Mouse (Mus musculus): ENCODE data around the gene Agxt2. TPM values are rescaled to one million over a fixed set of nuclear protein-coding genes. Genes with fewer than 3 reads are reported as not detected.

The Agxt2 gene
- polyA plus RNA-seq, 1 experiment from 2014 or later, result 0.98 TPM

GRCm38 (mm10) chr15:10375404-10375803 lies 17.1 kb downstream of the Agxt2 start:
- Histone ChIP-seq H3K4me3 (replicated peaks; ENCODE audit: low read length) (no peak overlapping the region), H3K4me2 (ENCODE audit: low read depth, low read length) (no peak overlapping the region), H3K9ac (ENCODE audit: low read length) (no peak overlapping the region), H3K36me3 (ENCODE audit: control insufficient read depth, insufficient read depth, low read length) (no peaks in the 10 kb centered on the region), H3K4me1 (ENCODE audit: control insufficient read depth, insufficient read depth, low read length) (no peaks in the 10 kb centered on the region), H3K27ac (ENCODE audit: low read length) (no peak overlapping the region), H3K27me3 (ENCODE audit: control insufficient read depth, insufficient read depth, low read length) (no peaks in the 10 kb centered on the region), H3K9me3 (replicated peaks; ENCODE audit: control insufficient read depth, low read length) (no peaks in the 10 kb centered on the region)
- WGBS, result 46% methylated on average over 3 of the region's 3 CpGs
- ATAC-seq (ENCODE audit: insufficient read depth, low FRiP score), result no peak

GRCm38 (mm10) chr15:10378338-10378959 lies 20.1 kb downstream of the Agxt2 start:
- ATAC-seq (ENCODE audit: insufficient read depth, low FRiP score), result no peak
- no peak overlapping the region for H3K27ac ChIP-seq (ENCODE audit: low read length)
- no peaks in the 10 kb centered on the region for H3K27me3 ChIP-seq (ENCODE audit: control insufficient read depth, insufficient read depth, low read length)
- no peaks in the 10 kb centered on the region for H3K9me3 ChIP-seq (replicated peaks; ENCODE audit: control insufficient read depth, low read length)
- WGBS, result 82% methylated on average over 4 of the region's 4 CpGs
- no peak overlapping the region for H3K4me2 ChIP-seq (ENCODE audit: low read depth, low read length)
- no peaks in the 10 kb centered on the region for H3K36me3 ChIP-seq (ENCODE audit: control insufficient read depth, insufficient read depth, low read length)
- H3K4me1 ChIP-seq (ENCODE audit: control insufficient read depth, insufficient read depth, low read length), result no peaks in the 10 kb centered on the region
- no peak overlapping the region for H3K4me3 ChIP-seq (replicated peaks; ENCODE audit: low read length)
- H3K9ac ChIP-seq (ENCODE audit: low read length), result no peak overlapping the region

GRCm38 (mm10) chr15:10379757-10380458 lies 21.6 kb downstream of the Agxt2 start:
- WGBS, result 77% methylated on average over 3 of the region's 3 CpGs

GRCm38 (mm10) chr15:10387263-10387662 lies 28.9 kb downstream of the Agxt2 start:
- Histone ChIP-seq H3K27ac (ENCODE audit: low read length) (no peak overlapping the region), H3K36me3 (ENCODE audit: control insufficient read depth, insufficient read depth, low read length) (no peaks in the 10 kb centered on the region), H3K4me2 (ENCODE audit: low read depth, low read length) (no peak overlapping the region), H3K4me1 (ENCODE audit: control insufficient read depth, insufficient read depth, low read length) (no peaks in the 10 kb centered on the region), H3K4me3 (replicated peaks; ENCODE audit: low read length) (no peak overlapping the region), H3K9me3 (replicated peaks; ENCODE audit: control insufficient read depth, low read length) (no peaks in the 10 kb centered on the region), H3K9ac (ENCODE audit: low read length) (no peak overlapping the region), H3K27me3 (ENCODE audit: control insufficient read depth, insufficient read depth, low read length) (no peaks in the 10 kb centered on the region)
- 71% methylated on average over 2 of the region's 2 CpGs for WGBS
- ATAC-seq (ENCODE audit: insufficient read depth, low FRiP score), result no peak

More at GRCm38 (mm10) chr15:10379757-10380458, 21.6 kb downstream of the Agxt2 start:
- Histone ChIP-seq H3K27me3 (ENCODE audit: control insufficient read depth, insufficient read depth, low read length) (no peaks in the 10 kb centered on the region), H3K4me3 (replicated peaks; ENCODE audit: low read length) (no peak overlapping the region), H3K36me3 (ENCODE audit: control insufficient read depth, insufficient read depth, low read length) (no peaks in the 10 kb centered on the region), H3K9me3 (replicated peaks; ENCODE audit: control insufficient read depth, low read length) (no peaks in the 10 kb centered on the region), H3K27ac (ENCODE audit: low read length) (no peak overlapping the region), H3K4me2 (ENCODE audit: low read depth, low read length) (no peak overlapping the region), H3K9ac (ENCODE audit: low read length) (no peak overlapping the region), H3K4me1 (ENCODE audit: control insufficient read depth, insufficient read depth, low read length) (no peaks in the 10 kb centered on the region)
- no peak for ATAC-seq (ENCODE audit: insufficient read depth, low FRiP score)

GRCm38 (mm10) chr15:10399795-10400194 lies 41.5 kb downstream of the Agxt2 start:
- Histone ChIP-seq H3K27me3 (ENCODE audit: control insufficient read depth, insufficient read depth, low read length) (no peaks in the 10 kb centered on the region), H3K36me3 (ENCODE audit: control insufficient read depth, insufficient read depth, low read length) (no peaks in the 10 kb centered on the region), H3K27ac (ENCODE audit: low read length) (no peak overlapping the region), H3K4me1 (ENCODE audit: control insufficient read depth, insufficient read depth, low read length) (no peaks in the 10 kb centered on the region), H3K4me2 (ENCODE audit: low read depth, low read length) (no peak overlapping the region), H3K9ac (ENCODE audit: low read length) (no peak overlapping the region), H3K4me3 (replicated peaks; ENCODE audit: low read length) (no peak overlapping the region), H3K9me3 (replicated peaks; ENCODE audit: control insufficient read depth, low read length) (no peaks in the 10 kb centered on the region)
- no peak for ATAC-seq (ENCODE audit: insufficient read depth, low FRiP score)
- 46% methylated on average over 2 of the region's 2 CpGs for WGBS

GRCm38 (mm10) chr15:10400415-10400814 lies 42.1 kb downstream of the Agxt2 start:
- Histone ChIP-seq H3K9ac (ENCODE audit: low read length) (no peak overlapping the region), H3K36me3 (ENCODE audit: control insufficient read depth, insufficient read depth, low read length) (no peaks in the 10 kb centered on the region), H3K27ac (ENCODE audit: low read length) (no peak overlapping the region), H3K4me2 (ENCODE audit: low read depth, low read length) (no peak overlapping the region), H3K27me3 (ENCODE audit: control insufficient read depth, insufficient read depth, low read length) (no peaks in the 10 kb centered on the region), H3K4me1 (ENCODE audit: control insufficient read depth, insufficient read depth, low read length) (no peaks in the 10 kb centered on the region), H3K4me3 (replicated peaks; ENCODE audit: low read length) (no peak overlapping the region), H3K9me3 (replicated peaks; ENCODE audit: control insufficient read depth, low read length) (no peaks in the 10 kb centered on the region)
- 62% methylated on average over 3 of the region's 3 CpGs for WGBS
- ATAC-seq (ENCODE audit: insufficient read depth, low FRiP score), result no peak

- Histone ChIP-seq H3K9me3 (replicated peaks; ENCODE audit: control insufficient read depth, low read length) (no peaks in the 10 kb centered on the region), H3K27ac (ENCODE audit: low read length) (no peak overlapping the region), H3K36me3 (ENCODE audit: control insufficient read depth, insufficient read depth, low read length) (no peaks in the 10 kb centered on the region), H3K4me3 (replicated peaks; ENCODE audit: low read length) (no peak overlapping the region), H3K9ac (ENCODE audit: low read length) (no peak overlapping the region), H3K4me2 (ENCODE audit: low read depth, low read length) (no peak overlapping the region), H3K27me3 (ENCODE audit: control insufficient read depth, insufficient read depth, low read length) (no peaks in the 10 kb centered on the region), H3K4me1 (ENCODE audit: control insufficient read depth, insufficient read depth, low read length) (no peaks in the 10 kb centered on the region)
- 85% methylated on average over 3 of the region's 3 CpGs for WGBS
- no peak for ATAC-seq (ENCODE audit: insufficient read depth, low FRiP score)
Measured at GRCm38 (mm10) chr15:10409842-10410241, 51.5 kb downstream of the Agxt2 start.

- Histone ChIP-seq H3K4me2 (ENCODE audit: low read depth, low read length) (no peak overlapping the region), H3K27me3 (ENCODE audit: control insufficient read depth, insufficient read depth, low read length) (no peaks in the 10 kb centered on the region), H3K27ac (ENCODE audit: low read length) (no peak overlapping the region), H3K9ac (ENCODE audit: low read length) (no peak overlapping the region), H3K4me1 (ENCODE audit: control insufficient read depth, insufficient read depth, low read length) (no peaks in the 10 kb centered on the region), H3K36me3 (ENCODE audit: control insufficient read depth, insufficient read depth, low read length) (no peaks in the 10 kb centered on the region), H3K9me3 (replicated peaks; ENCODE audit: control insufficient read depth, low read length) (no peaks in the 10 kb centered on the region), H3K4me3 (replicated peaks; ENCODE audit: low read length) (no peak overlapping the region)
- ATAC-seq (ENCODE audit: insufficient read depth, low FRiP score), result no peak
- WGBS, result 76% methylated on average over 2 of the region's 2 CpGs
Measured at GRCm38 (mm10) chr15:10410881-10411280, 52.5 kb downstream of the Agxt2 start.

GRCm38 (mm10) chr15:10413656-10414055 lies 55.3 kb downstream of the Agxt2 start:
- ATAC-seq (ENCODE audit: insufficient read depth, low FRiP score), result no peak
- Histone ChIP-seq H3K27me3 (ENCODE audit: control insufficient read depth, insufficient read depth, low read length) (no peaks in the 10 kb centered on the region), H3K4me3 (replicated peaks; ENCODE audit: low read length) (no peak overlapping the region), H3K4me2 (ENCODE audit: low read depth, low read length) (no peak overlapping the region), H3K27ac (ENCODE audit: low read length) (no peak overlapping the region), H3K9ac (ENCODE audit: low read length) (no peak overlapping the region), H3K36me3 (ENCODE audit: control insufficient read depth, insufficient read depth, low read length) (no peaks in the 10 kb centered on the region), H3K9me3 (replicated peaks; ENCODE audit: control insufficient read depth, low read length) (no peaks in the 10 kb centered on the region), H3K4me1 (ENCODE audit: control insufficient read depth, insufficient read depth, low read length) (no peaks in the 10 kb centered on the region)
- 87% methylated on average over 6 of the region's 6 CpGs for WGBS

Data from stomach, embryonic 16.5 days (tissue).